Mouse (Mus musculus) gastrocnemius, postnatal 36 days (tissue): ENCODE measurements at regions not wholly inside any gene's neighbourhood (a gene's known extent, or its start where the extent isn't known, plus 50 kb on each side); places are given as distances from the start of the nearest gene placed in this dataset.

Experiments used
- DNase-seq, 2 experiments: peaks; one replicate each; pipeline ENCODE4 v3.0.0; 2022
- intact Hi-C: fragments of 180-260 bp; cut with DNase I; formaldehyde crosslinking; loops from one replicate; pipeline ENCODE4 v1.15.1; 2025

- intact Hi-C loops = no loop called here
- DNase-seq = no peak
These were observed 185.7 kb downstream of the Hace1 start for GRCm38 (mm10) chr10:45763160-45763955.

- DNase-seq = no peak
- intact Hi-C loops = no loop called here
These were observed 202.1 kb downstream of the Hace1 start for GRCm38 (mm10) chr10:45779720-45780119.

GRCm38 (mm10) chr10:45783026-45783425 is 205.4 kb downstream of the Hace1 start:
- DNase-seq = no peak
- intact Hi-C loops = no loop called here

GRCm38 (mm10) chr10:45783461-45784149 is 206.0 kb downstream of the Hace1 start:
- intact Hi-C loops = no loop called here
- no peak for DNase-seq

- no peak for DNase-seq
- intact Hi-C loops = no loop called here
These were observed 206.5 kb downstream of the Hace1 start for GRCm38 (mm10) chr10:45784150-45784479.

- intact Hi-C loops = no loop called here
- no peak for DNase-seq
These were observed 206.9 kb downstream of the Hace1 start for GRCm38 (mm10) chr10:45784575-45784974.

GRCm38 (mm10) chr10:45788356-45788755 is 210.7 kb downstream of the Hace1 start:
- DNase-seq = no peak
- intact Hi-C loops = no loop called here

- intact Hi-C loops = loop anchor here (5.0 kb wide), 1 partner anchor 118 kb away; no protein-coding TSS in a partner anchor
These were observed 218.0 kb downstream of the Hace1 start for GRCm38 (mm10) chr10:45795582-45795981.

GRCm38 (mm10) chr10:45800070-45800851 is 222.6 kb downstream of the Hace1 start:
- DNase-seq = peak in 1 of 2 experiments; percentile 10

More at GRCm38 (mm10) chr10:45795582-45795981, 218.0 kb downstream of the Hace1 start:
- no peak for DNase-seq

GRCm38 (mm10) chr10:45801463-45801862 is 223.8 kb downstream of the Hace1 start:
- DNase-seq = no peak
- intact Hi-C loops = loop anchor here (10.0 kb wide), 1 partner anchor 113 kb away; no protein-coding TSS in a partner anchor

More at GRCm38 (mm10) chr10:45800070-45800851, 222.6 kb downstream of the Hace1 start:
- intact Hi-C loops = loop anchor here (10.0 kb wide), 1 partner anchor 115 kb away; no protein-coding TSS in a partner anchor

- intact Hi-C loops = loop anchor here (10.0 kb wide), 1 partner anchor 108 kb away; no protein-coding TSS in a partner anchor
- no peak for DNase-seq
These were observed 229.6 kb downstream of the Hace1 start for GRCm38 (mm10) chr10:45806984-45807827.

- intact Hi-C loops = no loop called here
- DNase-seq = no peak
These were observed 234.3 kb downstream of the Hace1 start for GRCm38 (mm10) chr10:45811882-45812281.

- intact Hi-C loops = no loop called here
- DNase-seq = no peak
These were observed 236.2 kb downstream of the Hace1 start for GRCm38 (mm10) chr10:45813804-45814203.

- intact Hi-C loops = no loop called here
- DNase-seq = no peak
These were observed 239.1 kb downstream of the Hace1 start for GRCm38 (mm10) chr10:45816679-45817078.

- no peak for DNase-seq
- intact Hi-C loops = no loop called here
These were observed 243.5 kb downstream of the Hace1 start for GRCm38 (mm10) chr10:45820986-45821655.

GRCm38 (mm10) chr10:45822251-45822650 is 244.6 kb downstream of the Hace1 start:
- intact Hi-C loops = no loop called here

GRCm38 (mm10) chr10:45823612-45824011 is 246.0 kb downstream of the Hace1 start:
- intact Hi-C loops = no loop called here
- DNase-seq = no peak

More at GRCm38 (mm10) chr10:45822251-45822650, 244.6 kb downstream of the Hace1 start:
- no peak for DNase-seq

- intact Hi-C loops = no loop called here
- DNase-seq = no peak
These were observed 271.0 kb downstream of the Hace1 start for GRCm38 (mm10) chr10:45848654-45849053.

GRCm38 (mm10) chr10:45849841-45850240 is 272.2 kb downstream of the Hace1 start:
- intact Hi-C loops = no loop called here
- no peak for DNase-seq
